Mouse (Mus musculus): ENCODE results near the gene Catsper1.

DNA sequence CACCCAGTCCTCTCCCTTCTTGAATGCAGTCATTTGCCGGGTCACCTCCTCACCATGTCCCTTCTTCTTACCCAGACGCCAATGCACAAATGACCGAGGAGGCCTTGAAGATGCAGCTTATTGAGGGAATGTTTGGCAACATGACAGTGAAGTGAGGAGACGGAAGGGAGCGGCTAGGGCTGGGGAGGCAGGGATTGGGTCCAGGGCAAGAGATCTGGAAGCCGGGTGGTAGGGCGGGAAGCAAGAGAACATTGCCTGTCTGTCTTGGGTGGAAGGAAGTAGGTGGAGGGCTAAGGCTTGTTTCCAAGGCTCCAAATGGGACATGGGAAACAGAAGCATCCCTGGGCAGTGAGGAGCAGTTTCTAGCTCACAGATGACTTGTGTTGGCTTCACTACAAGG is 5.8 kb downstream of the Catsper1 start:
- TF ChIP-seq POLR2A (IDR thresholded peaks at IDR 0.05; ENCODE audit: insufficient read depth, low read length) (no peak), CTCF (IDR thresholded peaks at IDR 0.05; ENCODE audit: low read depth, low read length) (no peak), EP300 (IDR thresholded peaks at IDR 0.05; ENCODE audit: insufficient read depth, low read depth, low read length) (no peak)

Data from ES-Bruce4 (cell line).